Mouse (Mus musculus) heart, postnatal 25 days (tissue): ENCODE data around the gene Xlr. TPM values are rescaled to one million over a fixed set of nuclear protein-coding genes. Genes with fewer than 3 reads are reported as not detected.
"Not testable (repeated sequence)": the region's sequence is repeated elsewhere in the genome, so short reads cannot be mapped to it uniquely, and the experiment has no call there.

Experiments used
- DNase-seq: peaks from one replicate; pipeline ENCODE4 v3.0.0; 2022; ENCODE audit warnings: low spot score
- intact Hi-C: fragments of 180-260 bp; cut with DNase I; formaldehyde crosslinking; loops from one replicate; pipeline ENCODE4 v1.15.1; 2025
- total RNA-seq, 2 experiments: library from RNA; stranded (reverse); gene quantifications; 2 replicates each; pipeline ENCODE4 v1.2.3; 2021

Gene Xlr
- 1 to 10 TPM; 1.2 to 2.0 TPM for total RNA-seq

DNA sequence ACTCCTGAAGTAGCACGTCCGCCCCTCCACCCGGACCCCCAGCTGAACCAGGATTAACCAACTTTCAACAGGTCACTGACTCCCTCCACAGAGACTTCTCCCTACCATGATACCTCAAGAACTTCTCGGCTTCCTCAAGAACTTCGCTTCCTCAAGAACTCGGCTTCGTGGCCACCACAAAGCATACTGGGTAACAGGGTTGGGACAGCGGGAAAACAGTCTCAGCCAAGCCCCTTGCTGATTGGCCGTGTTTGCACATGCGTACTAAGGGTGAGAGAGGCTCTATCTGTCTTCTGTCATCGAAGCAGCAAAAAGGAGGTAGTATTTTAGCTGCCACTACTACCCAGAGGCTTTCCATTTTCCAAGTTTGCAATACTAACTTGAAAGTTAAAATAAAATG is at the start of gene Xlr:
TSS of gene Xlr (minus strand) at position 188 of the 400 bp plus-strand sequence.
- DNase-seq, intact Hi-C loops: not testable (repeated sequence)

- intact Hi-C loops = no loop called here
- no peak for DNase-seq
These were observed 1.6 kb upstream of the Xlr start for GRCm38 (mm10) chrX:53799074-53799473.

DNA sequence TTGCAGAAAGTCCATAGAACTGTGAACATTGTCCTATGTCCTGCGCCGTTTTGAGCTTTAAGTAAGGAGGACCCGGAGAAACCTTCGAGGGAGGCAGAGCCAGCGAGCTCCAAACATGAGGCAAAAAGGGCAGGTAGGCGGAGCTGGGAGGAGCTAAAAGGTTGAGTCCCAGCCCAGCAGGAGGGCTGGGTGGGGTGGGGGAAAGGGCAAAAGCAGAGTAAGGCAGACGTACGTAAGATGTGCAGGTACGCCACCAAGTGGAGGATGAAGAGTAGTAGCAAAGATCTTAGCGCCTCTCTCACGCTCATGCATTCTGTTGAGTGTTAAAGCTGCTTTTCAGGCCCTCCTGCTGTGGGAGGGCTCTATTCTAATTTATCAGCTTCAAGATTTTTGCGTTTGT is 21.2 kb downstream of the Xlr start, which contains the start of gene Zfp36l3:
TSS of gene Zfp36l3 (minus strand) at position 119 of the 400 bp plus-strand sequence.
- intact Hi-C loops = no loop called here
- DNase-seq = no peak

DNA sequence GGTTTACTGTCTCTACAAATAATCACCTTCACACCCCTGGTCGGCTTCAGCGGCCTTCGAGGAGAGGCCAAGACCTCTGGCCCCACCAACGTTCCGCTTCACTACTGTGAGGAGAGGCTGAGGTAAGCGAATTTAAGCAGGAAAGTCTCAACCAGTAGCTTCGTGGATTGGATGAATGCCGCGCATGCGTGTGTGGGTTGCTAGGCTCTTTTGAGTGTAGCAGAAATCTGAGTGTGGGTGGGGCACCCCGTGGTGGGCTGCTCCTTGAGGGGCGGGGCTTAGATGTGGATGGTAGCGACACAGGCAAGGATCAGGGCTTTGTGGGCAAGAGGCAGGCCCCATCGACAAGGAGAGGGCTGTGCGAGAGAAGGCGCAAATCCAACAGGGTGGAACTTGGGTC is 39.8 kb downstream of the Xlr start, which contains the start of gene 1700013H16Rik:
TSS of gene 1700013H16Rik (minus strand) at position 96 of the 400 bp plus-strand sequence.
- DNase-seq = no peak
- intact Hi-C loops = no loop called here

GRCm38 (mm10) chrX:53752851-53753250 is 44.7 kb downstream of the Xlr start:
- no peak for DNase-seq
- intact Hi-C loops = no loop called here

DNA sequence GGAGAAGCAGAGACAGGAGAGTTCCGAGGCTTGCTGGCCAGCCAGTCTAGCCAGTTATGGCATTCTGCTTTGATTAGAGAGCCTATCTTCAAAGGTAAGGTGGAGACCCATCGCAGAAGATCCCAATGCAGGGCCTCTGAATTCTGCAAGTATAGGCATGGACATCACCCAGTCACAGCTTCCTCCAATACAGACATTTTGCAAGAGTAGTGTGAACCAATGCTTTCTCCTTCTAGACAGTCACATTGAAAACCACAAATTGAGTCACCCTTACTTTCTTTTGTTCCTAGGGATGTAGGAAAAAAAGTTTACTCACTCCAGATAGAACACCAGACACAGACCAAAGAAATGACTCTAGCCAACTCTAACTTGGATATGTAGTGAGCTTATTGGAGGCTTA is 68.5 kb downstream of the Xlr start:
- intact Hi-C loops = no loop called here
- DNase-seq = no peak

Other genes starting within 250 kb of the Xlr start
- gene Rtl8c, start 189.7 kb downstream of the Xlr start, total RNA-seq = 10 to 100 TPM; 13.9 to 18.3 TPM
- gene Gm14597, start 188.7 kb downstream of the Xlr start, total RNA-seq = not detected
- 100 to 1,000 TPM; 146 to 167 TPM for gene Rtl8a, start 154.0 kb downstream of the Xlr start, total RNA-seq
- 100 to 1,000 TPM in 1 of 2 experiments, 10 to 100 TPM in 1; 88.7 to 116 TPM for gene Rtl8b, start 127.3 kb downstream of the Xlr start, total RNA-seq
- not detected for gene 4930502E18Rik, start 72.9 kb downstream of the Xlr start, total RNA-seq
- not detected for gene 1700013H16Rik, start 39.9 kb downstream of the Xlr start, total RNA-seq
- not detected for gene Zfp36l3, start 21.3 kb downstream of the Xlr start, total RNA-seq